Mouse (Mus musculus): ENCODE measurements around the gene Ddo. TPM values are rescaled to one million over a fixed set of nuclear protein-coding genes. Genes with fewer than 3 reads are reported as not detected.

The Ddo gene
- total RNA-seq, 4 experiments from 2014 or later = 29.8 to 39.9 (median 33.4) TPM

- DNase-seq (ENCODE audit: low spot score) = no peak
These were observed 35.5 kb downstream of the Ddo start for GRCm38 (mm10) chr10:40665270-40665669.

GRCm38 (mm10) chr10:40666943-40667342 lies 37.1 kb downstream of the Ddo start:
- no peak for DNase-seq (ENCODE audit: low spot score)

GRCm38 (mm10) chr10:40668640-40669039 lies 38.8 kb downstream of the Ddo start:
- no peak for DNase-seq (ENCODE audit: low spot score)

- no peak for DNase-seq (ENCODE audit: low spot score)
These were observed 42.9 kb downstream of the Ddo start for GRCm38 (mm10) chr10:40672587-40673296.

- DNase-seq (ENCODE audit: low spot score) = no peak
These were observed 43.5 kb downstream of the Ddo start for GRCm38 (mm10) chr10:40673297-40673665.

- no peak for DNase-seq (ENCODE audit: low spot score)
These were observed 44.3 kb downstream of the Ddo start for GRCm38 (mm10) chr10:40674151-40674550.

GRCm38 (mm10) chr10:40675921-40676320 lies 46.1 kb downstream of the Ddo start:
- no peak for DNase-seq (ENCODE audit: low spot score)

- DNase-seq (ENCODE audit: low spot score) = no peak
These were observed 48.7 kb downstream of the Ddo start for GRCm38 (mm10) chr10:40678477-40678876.

GRCm38 (mm10) chr10:40682470-40682869 lies 52.7 kb downstream of the Ddo start:
- peak; percentile 4 for DNase-seq (ENCODE audit: low spot score)

GRCm38 (mm10) chr10:40683092-40683867 lies 53.5 kb downstream of the Ddo start, which contains the start of gene Mettl24:
Gene Mettl24 (plus strand): TSS chr10:40683282.
- peak; percentile 67 for DNase-seq (ENCODE audit: low spot score)

- DNase-seq (ENCODE audit: low spot score) = no peak
These were observed 54.0 kb downstream of the Ddo start for GRCm38 (mm10) chr10:40683868-40684253.

GRCm38 (mm10) chr10:40684326-40684725 lies 54.5 kb downstream of the Ddo start:
- no peak for DNase-seq (ENCODE audit: low spot score)

GRCm38 (mm10) chr10:40685641-40686040 lies 55.8 kb downstream of the Ddo start:
- DNase-seq (ENCODE audit: low spot score) = no peak

GRCm38 (mm10) chr10:40686976-40687375 lies 57.2 kb downstream of the Ddo start:
- no peak for DNase-seq (ENCODE audit: low spot score)

- no peak for DNase-seq (ENCODE audit: low spot score)
These were observed 57.6 kb downstream of the Ddo start for GRCm38 (mm10) chr10:40687407-40687806.

GRCm38 (mm10) chr10:40688266-40688665 lies 58.5 kb downstream of the Ddo start:
- no peak for DNase-seq (ENCODE audit: low spot score)

GRCm38 (mm10) chr10:40688873-40689272 lies 59.1 kb downstream of the Ddo start:
- DNase-seq (ENCODE audit: low spot score) = no peak

- DNase-seq (ENCODE audit: low spot score) = no peak
These were observed 68.8 kb downstream of the Ddo start for GRCm38 (mm10) chr10:40698652-40699051.

- no peak for DNase-seq (ENCODE audit: low spot score)
These were observed 81.3 kb downstream of the Ddo start for GRCm38 (mm10) chr10:40711127-40711526.

GRCm38 (mm10) chr10:40713018-40713608 lies 83.3 kb downstream of the Ddo start:
- no peak for DNase-seq (ENCODE audit: low spot score)

GRCm38 (mm10) chr10:40713829-40714228 lies 84.0 kb downstream of the Ddo start:
- no peak for DNase-seq (ENCODE audit: low spot score)

- DNase-seq (ENCODE audit: low spot score) = no peak
These were observed 85.3 kb downstream of the Ddo start for GRCm38 (mm10) chr10:40715151-40715550.

- no peak for DNase-seq (ENCODE audit: low spot score)
These were observed 86.5 kb downstream of the Ddo start for GRCm38 (mm10) chr10:40716296-40716695.

All from heart, adult 8-10 months (tissue).